Mouse (Mus musculus) adrenal gland, postnatal 25 days (tissue): ENCODE measurements around the gene Spesp1. TPM values are rescaled to one million over a fixed set of nuclear protein-coding genes. Genes with fewer than 3 reads are reported as not detected.

Experiments used
- DNase-seq: peaks from one replicate; pipeline ENCODE4 v3.0.0; 2021; ENCODE audit warnings: mixed read lengths
- microRNA-seq, 2 experiments: library from miRNA; unstranded; fragments of <30 nt; microRNA quantifications; one replicate each; pipeline ENCODE4 v1.2.0; 2021
- total RNA-seq: library from RNA; stranded (reverse); gene quantifications from 2 replicates; pipeline ENCODE4 v1.2.3, GENCODE M21; 2021

Spesp1 gene
- total RNA-seq, 1 experiment from 2014 or later = not detected

GRCm38 (mm10) chr9:62245612-62246379 is 36.2 kb downstream of the Spesp1 start:
- no peak for DNase-seq

DNA sequence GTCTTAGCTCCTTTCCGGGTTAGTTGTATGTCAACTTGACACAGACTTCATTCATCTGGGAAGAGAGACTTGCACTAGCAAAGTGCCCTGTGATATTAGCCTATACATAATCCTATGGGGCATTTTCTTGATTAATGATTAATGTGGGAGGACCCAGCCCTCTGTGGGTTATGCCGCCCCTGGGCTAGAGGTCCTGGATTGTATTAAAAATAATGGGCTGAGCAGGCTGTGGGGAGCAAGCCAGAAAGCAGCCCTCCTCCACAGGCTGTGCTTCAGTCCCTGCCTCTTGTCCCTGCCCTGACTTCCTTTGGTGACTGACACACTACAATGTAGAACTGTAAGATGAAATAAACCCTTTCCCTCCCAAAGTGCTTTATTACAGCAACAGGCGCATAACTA is 37.4 kb downstream of the Spesp1 start:
- no peak for DNase-seq

DNA sequence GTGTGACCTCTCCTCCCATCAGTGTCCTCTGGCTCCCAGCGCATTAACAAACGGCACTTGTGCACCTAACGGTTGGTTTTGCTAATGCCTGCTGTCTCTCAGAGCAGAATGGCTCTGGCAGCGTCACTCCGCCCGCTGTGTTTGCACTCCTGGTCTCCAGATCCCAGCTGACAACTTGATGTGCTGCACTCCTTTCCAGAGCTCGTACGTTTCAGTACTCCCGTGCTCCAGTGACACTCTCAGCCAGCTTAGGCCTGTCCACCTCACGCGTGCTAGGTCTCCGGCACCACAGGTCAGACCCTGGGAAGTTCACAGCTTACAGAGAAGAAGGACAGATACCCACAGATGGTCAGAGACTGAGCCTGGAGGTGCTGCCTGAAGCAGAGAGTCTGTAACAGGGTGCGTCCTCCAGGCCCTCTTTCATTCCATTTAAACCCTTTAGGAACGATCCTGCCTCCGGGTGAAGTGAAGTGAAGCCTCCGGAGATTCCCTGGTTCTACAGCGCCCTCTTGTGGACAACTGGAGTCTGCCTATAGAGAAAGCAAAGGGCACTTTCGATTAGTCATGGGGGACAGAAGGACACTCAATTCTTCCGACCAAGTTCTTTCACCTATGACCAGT is 37.9 kb downstream of the Spesp1 start:
- peak; percentile 77 for DNase-seq

DNA sequence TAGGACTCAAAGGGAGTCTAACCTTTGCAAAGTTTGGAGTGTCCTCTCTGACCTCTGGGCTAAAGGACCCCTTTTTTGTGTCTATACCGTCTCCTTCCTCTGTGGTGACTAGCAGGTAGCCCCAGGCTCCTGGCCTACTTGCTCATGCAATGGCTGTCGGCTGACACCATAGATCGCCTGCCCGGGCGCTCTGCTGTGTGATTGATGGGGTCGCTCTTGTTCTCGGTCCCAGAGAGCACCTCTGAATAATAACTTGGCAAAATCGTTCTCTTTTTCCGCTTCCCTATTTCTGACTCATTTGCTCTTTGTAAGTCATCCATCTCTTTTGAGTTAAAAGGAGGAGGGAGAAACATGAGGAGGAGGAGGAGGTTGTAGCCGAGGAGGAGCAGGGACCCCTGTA is 42.0 kb downstream of the Spesp1 start:
- DNase-seq = peak; percentile 46

GRCm38 (mm10) chr9:62237381-62237980 is 44.5 kb downstream of the Spesp1 start:
- no peak for DNase-seq

DNA sequence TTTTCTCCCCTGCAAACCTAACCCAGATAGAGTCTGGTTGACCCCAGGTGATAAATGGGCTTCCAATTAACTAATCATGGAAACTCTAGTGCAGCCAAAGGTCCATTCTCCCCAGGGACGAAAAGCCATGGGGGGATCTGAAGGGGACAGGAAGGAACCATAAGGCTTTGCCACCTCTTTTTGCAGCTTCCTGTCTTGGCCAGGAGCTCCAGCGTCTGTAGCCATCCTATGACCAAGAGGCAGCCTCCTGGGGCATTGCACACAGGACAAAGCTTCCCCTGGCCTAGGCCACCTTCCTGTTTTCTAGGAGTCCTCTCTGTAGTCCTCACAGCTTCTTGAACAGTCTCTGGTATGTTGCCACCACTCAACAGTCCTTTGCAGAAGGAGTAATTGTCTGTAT is 46.5 kb downstream of the Spesp1 start:
- no peak for DNase-seq

DNA sequence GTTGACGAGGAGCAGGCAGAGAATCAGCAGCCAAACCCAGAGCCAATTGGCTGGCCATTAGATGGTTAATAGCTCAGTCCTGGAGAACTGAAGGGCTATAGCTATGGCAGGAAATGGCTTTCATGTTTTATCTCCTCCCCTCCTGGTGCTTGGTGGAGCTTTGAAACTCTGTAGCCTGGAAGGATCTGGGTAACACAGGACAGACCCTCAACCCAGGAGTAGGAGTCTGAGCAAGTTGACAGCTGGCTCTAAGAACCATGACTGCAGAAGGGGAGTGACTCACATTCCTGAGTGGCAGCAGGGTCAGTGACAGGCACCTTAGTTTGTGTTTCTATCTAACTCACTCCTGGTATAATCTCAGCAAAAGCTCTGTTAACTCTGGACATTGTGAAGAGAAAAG is 49.4 kb downstream of the Spesp1 start:
- no peak for DNase-seq

DNA sequence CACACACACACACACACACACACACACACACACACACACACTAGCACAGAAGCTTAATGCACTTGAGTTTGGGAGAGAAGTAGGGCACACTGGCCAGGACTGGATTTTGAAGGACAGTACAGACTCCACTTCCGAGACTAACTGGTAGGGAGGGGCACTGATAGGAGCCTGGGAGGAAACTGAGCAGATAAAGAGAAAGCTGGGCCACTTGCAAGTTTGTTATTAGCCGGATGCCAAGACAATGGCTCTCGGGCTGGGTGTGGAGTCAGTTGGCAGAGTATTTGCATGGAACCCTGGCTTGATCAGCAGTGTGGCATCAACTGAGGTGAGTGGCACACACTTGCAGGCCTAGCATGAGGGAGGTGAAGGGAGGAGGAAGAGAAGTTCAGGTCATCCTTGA is 51.0 kb downstream of the Spesp1 start:
- no peak for DNase-seq

DNA sequence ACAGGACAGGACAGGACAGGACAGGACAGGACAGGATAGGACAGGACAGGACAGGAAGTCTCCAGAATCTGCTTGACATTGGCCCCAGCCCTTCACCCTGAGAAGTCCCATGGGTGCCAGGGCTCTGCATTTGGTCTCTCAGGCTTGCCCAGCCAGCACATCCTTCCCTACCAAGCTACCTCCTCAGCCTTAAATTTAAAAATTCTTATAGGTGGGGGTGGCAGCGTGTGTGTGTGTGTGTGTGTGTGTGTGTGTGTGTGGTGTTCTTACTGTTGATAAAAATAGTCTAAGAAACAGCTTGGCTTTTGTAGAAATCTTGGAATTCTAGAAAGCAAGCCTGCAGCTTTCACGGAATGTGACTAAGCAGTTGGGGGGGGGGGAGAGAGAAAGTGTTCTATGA is 52.0 kb downstream of the Spesp1 start:
- no peak for DNase-seq

DNA sequence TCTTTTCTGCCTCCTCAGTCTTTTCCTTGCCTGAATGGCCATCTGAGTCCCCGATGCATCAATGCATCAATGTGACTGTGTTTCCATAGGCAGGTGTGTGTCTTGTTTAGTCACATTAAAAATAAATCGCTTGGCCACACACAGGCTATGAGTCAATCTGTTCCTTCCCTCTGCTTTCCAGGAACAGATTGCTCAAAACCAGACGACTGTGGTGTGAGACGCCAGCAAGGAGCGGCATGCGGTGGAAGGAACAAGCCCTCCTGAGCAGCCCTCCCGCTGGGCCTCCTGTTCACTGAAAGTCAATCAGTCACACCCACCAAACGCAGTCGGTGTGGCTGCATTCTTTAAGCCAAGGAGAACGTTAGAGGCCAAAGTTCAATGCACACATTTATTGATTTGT is 59.5 kb downstream of the Spesp1 start:
- peak; percentile 22 for DNase-seq

DNA sequence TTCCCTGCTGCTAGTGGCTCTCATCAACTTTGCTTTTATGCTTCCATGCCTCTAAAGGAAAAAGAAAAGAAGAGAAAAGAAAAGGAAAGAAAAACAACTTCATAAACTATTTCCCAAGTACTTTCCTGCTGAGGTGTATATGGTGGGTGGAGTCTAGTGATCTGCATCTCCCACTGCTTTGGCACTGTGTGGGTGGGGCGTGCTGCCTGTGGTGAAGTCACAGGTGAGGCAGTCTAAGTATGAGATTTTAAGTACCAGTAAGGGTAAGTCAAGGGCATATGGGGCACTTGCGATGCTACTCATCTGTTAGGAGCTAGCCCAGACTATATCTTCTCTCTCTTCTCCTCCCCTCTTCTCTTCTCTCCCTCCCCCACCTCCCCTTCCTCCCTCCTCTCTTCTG is 60.0 kb downstream of the Spesp1 start:
- no peak for DNase-seq

Small RNA genes within 50 kb of the gene (microRNA-seq; reads per million reads assigned to microRNA genes)
- gene Gm25603 = 0 reads per million in 2 experiments

Other genes starting within 250 kb of the Spesp1 start
- 39.3 and 44.8 TPM in 2 replicates for gene Glce, start 159.6 kb downstream of the Spesp1 start, total RNA-seq
- 271 and 320 TPM in 2 replicates for gene Anp32a, start 59.1 kb upstream of the Spesp1 start, total RNA-seq